Mouse (Mus musculus): Measurements from ENCODE around the gene Pole4. TPM values are rescaled to one million over a fixed set of nuclear protein-coding genes. Genes with fewer than 3 reads are reported as not detected.
"Not testable (repeated sequence)": the region's sequence is repeated elsewhere in the genome, so short reads cannot be mapped to it uniquely, and the experiment has no call there.

The Pole4 gene
- polyA plus RNA-seq, 1 experiment = 14.5 TPM

DNA sequence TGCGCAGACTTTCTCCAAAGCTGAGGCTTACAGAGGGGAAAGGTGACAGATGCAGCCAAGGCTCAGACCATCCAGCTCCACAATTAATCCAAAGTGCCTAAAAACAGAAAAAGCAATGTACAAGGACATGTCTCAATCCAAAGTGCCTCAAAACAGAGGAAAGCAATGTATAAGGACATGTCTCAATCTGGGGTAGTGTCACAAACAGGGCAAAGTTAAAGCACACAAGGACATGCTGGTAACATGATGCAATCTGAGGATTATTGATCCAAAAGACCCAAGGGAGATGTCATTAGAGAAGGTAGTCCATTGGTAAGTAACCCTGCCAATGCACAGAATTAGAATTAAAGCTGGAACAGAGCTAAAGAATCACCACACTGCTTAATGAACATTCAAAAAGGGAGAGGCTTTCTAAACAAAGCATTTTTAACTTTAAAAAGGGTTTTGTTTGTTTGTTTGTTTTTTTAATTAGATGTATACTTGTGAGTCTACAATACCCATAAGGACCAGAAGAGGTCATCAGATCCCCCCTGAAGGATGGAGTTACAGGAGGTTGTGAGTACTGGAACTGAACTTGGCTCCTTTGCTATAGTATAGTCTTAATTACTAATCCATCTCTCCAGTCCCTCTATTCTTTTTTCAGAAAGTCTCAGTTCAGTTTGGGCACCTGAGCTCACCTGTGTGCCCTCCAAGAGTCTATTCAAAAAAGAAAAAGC, 57.1 kb downstream of the Pole4 start:
- DNase-seq (ENCODE audit: low read depth, low spot score) = no peak

DNA sequence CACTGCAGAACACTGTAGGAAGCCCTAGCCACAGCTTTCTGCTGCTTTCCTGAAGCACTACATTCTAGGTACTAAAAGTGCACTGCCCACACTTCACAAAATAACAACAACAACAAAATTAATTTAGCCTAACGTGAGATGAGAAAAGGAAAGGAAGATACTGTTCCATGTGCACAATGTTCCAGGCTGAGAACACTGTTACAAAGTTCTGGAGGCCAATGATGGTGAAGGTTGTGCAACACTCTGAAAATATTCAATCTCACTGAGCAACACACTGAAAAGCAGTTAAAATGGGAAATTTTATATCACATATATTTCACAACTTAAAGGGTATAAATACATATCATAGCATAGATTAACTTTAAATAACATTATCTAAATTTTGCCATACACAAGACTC, 58.2 kb downstream of the Pole4 start:
- WGBS = 84% methylated on average over 1 of the region's 1 CpGs
- DNase-seq (ENCODE audit: low read depth, low spot score) = no peak

More for the DNA sequence above, 57.1 kb downstream of the Pole4 start:
- 100% methylated on average over 1 of the region's 1 CpGs for WGBS

DNA sequence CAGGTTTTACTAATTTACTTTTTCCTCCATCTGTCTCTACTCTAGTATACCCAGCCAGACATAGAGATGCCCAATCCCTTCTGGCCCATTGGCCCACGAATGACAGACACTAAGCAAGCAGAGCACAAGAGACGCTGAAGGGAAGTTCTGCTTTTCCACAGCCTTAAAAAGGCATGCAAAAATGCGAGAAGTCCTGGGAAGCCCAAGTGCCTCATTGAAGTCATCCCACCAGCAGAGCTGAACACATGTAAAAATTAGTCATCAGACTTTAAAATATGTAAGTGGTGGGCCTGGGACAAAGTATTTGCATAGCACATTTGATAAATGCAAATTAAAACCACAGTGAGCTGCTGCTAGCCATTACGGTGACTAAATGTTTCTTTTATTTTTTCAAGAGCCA, 65.1 kb downstream of the Pole4 start:
- WGBS = 83% methylated on average over 4 of the region's 4 CpGs
- DNase-seq (ENCODE audit: low read depth, low spot score) = no peak

DNA sequence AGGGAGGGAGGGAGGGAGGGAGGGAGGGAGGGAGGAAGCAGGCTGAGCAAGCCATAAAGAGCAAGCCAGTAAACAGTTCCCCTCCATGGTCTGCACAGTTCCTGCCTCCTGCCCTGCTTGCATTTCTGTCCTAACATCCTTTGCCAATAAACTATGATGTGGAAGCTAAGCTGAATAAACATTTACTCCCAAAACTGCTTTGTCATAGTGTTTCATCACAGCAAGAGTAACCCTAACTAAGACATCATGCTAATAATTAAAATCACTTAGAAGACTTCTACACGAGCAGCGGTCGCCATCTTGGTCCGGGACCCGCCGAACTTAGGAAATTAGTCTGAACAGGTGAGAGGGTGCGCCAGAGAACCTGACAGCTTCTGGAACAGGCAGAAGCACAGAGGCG, 79.8 kb downstream of the Pole4 start:
- not testable (repeated sequence) for DNase-seq (ENCODE audit: low read depth, low spot score)
- 95% methylated on average over 7 of the region's 8 CpGs for WGBS

DNA sequence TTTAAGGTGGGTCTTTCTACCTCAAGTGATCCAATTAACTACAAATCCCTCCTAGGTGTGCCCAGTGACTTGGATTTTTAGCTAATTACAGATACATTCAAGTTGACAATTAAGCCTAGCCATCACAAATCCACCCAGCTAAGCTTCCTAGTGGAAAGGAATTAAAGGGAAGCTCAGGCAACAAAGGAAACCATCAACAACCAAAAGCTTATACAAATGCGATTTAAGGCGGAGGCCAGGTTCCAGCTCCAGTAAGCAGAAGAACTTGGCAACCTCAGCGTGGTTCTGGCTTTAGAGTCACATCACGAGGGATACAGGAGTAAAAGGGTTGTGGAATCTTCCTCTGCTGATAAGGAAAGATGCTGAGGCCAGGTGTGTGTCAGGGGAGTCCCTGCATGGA, 92.0 kb downstream of the Pole4 start:
- no peak for DNase-seq (ENCODE audit: low read depth, low spot score)
- WGBS = 74% methylated on average over 4 of the region's 4 CpGs

DNA sequence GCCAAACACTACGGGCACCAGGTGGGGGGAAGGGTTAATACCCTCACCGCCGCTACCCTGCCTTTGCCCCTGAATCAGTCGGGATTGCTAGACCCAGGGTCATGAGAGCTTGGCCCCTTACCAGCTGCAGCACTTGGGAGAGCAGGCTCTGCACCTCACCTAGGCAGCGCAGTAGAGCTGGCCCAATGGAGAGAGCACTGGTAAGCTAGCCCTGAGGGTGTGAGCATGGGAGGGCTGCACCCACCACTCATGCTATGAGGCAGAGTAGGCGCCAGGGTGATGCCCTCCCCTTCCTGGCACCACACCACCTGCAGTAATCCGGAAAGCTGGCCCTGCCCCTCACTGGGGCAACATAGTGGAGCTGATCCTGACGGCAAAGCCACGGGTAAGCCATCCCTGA, 94.1 kb downstream of the Pole4 start:
- no peak for DNase-seq (ENCODE audit: low read depth, low spot score)
- 77% methylated on average over 9 of the region's 9 CpGs for WGBS

DNA sequence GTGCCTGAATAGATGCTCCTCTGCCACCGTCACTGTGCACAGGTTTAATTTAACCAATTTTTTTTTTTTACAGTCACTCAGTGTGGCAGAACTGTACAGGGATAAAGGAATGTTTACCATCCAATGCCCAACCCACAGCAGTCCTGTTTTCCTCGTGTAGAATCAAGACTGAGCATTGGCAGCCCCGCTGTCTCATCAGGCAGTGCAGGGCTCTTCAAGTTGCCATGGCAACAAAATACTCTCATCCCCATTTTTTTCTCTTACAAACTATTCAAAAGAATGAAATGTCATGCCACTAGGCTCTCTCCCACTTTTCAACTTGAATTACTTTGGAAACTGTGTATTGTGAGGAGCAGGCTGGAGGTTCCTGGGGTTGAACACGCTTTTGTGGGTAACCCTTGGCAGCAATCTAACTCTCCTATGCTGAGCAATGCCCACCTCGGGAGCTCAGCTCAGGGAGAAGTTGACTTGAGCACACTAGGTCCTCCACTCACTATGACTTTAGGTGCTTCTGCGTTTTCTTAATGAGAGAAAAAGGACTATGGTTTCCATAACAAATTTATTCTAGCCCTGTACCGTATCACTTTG, 95.7 kb downstream of the Pole4 start:
- DNase-seq (ENCODE audit: low read depth, low spot score) = no peak
- 74% methylated on average over 7 of the region's 7 CpGs for WGBS

DNA sequence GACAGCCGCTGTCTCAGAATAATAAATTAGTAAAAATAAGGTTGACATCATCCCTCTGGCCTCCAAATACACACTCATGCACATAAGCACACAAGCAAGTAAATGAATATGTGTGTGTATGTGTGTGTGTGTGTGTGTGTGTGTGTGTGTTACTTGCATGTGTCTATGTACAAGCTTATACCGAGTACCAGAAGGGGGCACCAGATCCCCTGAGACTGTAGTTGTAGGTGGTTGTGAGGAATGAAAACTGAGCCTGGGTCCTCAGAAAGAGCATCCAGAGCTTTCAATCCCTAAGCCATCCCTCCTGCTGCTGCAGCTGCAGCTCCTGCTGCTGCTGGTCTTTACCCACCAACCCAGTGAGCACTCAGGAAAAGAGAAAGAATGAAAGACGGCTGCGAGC, 96.4 kb downstream of the Pole4 start:
- 89% methylated on average over 4 of the region's 4 CpGs for WGBS
- DNase-seq (ENCODE audit: low read depth, low spot score) = no peak

DNA sequence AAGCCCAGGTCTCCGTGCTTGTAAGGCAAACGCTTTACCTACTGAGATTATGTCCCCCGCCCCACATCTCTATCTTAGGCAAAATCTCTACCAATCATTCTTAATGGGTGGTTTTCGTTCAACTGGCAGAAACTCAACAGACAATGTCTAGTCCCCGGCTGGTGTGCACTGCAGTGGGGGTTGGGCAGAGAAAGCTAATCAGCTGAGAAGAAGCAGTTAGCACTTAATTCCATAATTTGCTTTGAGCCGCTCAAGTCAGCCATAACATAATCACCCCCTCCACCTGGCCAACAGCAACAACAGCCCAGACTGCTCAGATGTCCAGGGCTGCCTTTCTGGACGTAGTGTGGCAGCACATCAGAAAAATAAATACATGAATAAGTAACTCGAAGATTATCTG, 100.4 kb downstream of the Pole4 start:
- no peak for DNase-seq (ENCODE audit: low read depth, low spot score)
- 66% methylated on average over 8 of the region's 8 CpGs for WGBS

DNA sequence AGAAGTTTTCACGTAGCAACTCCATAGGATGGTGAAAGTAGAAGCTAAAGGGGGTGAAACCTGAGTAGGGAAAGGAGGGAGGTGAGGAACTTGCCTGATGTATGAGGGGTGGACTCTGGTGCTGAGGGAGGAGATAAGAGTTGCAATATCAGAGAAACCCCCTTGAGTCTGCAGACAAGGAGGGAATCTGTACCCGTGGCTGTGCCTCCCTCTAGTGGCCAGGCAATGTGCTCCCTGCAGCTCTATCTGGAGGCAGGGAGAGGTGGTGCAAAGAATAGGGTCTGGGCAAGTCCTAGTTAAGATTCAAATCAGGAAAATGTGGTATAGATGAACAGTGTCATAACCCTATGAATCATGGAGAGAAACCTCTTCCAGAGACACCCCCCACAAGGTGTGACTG, 101.5 kb downstream of the Pole4 start:
- no peak for DNase-seq (ENCODE audit: low read depth, low spot score)
- 52% methylated on average over 2 of the region's 2 CpGs for WGBS

DNA sequence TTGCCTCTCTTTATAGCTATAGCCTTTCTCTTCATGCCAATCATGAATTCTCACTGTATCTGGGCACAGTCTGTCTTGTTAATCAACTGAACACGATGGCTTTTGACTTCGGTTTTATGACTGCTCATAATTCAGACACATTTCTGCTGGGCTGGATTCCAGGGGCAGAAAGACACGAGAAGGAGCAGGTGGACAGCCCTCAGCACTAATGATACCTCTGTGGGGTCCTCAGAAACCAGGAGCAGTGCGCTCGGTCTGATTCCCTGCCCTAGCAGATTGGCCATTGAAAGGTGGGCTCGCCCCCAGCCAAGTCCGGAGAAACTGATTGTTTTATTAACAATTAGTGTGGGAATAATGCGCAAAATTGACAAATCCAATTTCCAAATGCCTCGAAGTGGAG, 101.9 kb downstream of the Pole4 start:
- no peak for DNase-seq (ENCODE audit: low read depth, low spot score)
- 68% methylated on average over 9 of the region's 9 CpGs for WGBS

DNA sequence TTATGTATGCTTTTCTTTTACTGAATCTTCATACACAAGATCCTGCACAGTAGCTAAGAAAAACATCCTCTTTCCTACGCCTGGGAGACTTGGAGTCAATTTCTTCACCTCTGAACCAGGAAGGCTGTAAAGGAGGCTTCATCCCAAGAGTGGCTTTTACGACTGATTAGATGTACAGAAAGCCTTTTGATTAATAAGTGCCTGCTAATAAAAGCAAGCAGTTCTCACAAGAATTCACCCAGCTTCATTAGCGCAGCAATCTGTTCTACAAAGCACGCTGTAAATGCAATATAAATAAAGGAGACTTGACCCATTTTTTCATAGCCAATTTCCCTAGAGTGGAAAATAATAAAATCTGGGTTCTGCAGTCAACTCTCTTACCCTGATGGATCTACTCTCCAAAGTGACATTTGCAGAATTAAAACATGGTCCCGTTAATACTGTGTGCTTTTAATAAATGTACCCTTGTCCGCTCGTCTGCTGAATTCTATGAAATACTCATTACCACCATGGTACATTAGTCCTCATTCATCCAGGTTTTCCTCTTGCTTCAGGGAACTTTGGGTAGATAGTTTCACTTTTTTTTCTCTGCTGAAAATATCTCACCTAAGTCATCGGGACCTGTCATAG, 109.6 kb downstream of the Pole4 start:
- DNase-seq (ENCODE audit: low read depth, low spot score) = no peak
- WGBS = 68% methylated on average over 8 of the region's 8 CpGs

DNA sequence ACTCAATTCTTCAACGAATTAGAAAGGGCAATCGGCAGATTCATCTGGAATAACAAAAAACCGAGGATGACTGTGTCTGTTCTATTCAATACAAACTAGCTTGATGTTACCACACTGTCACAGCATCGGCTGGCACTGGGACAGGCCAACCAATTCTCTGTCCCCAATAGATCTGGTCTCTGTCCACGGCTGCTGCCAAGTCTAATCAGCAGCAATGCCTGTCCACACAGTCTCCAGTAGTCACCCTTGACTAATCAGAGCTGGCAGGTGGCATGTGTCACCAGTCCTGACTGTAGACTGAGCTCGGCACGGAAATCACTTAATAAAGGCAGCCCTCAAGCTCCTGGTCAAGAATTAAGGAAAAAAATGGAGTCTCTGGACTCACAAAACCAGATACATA, 115.8 kb downstream of the Pole4 start:
- no peak for DNase-seq (ENCODE audit: low read depth, low spot score)
- WGBS = 88% methylated on average over 7 of the region's 7 CpGs

DNA sequence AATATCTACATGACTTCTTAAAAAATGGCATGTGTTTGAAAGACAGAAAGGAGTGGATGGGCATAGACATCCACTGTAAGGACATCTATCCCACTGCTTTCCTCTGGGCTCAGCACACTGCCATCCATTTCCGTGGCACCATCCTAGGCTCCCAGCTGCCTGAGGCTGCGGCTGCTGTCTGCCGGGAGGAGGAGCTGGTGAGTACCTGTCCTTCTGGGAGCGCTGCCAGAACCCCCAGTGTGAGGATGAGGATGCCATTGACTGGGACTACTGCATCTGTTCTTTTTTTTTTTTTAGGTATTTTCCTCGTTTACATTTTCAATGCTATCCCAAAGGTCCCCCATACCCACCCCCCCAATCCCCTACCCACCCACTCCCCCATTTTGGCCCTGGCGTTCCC, 119.8 kb downstream of the Pole4 start:
- DNase-seq (ENCODE audit: low read depth, low spot score) = no peak
- WGBS = 65% methylated on average over 6 of the region's 6 CpGs

DNA sequence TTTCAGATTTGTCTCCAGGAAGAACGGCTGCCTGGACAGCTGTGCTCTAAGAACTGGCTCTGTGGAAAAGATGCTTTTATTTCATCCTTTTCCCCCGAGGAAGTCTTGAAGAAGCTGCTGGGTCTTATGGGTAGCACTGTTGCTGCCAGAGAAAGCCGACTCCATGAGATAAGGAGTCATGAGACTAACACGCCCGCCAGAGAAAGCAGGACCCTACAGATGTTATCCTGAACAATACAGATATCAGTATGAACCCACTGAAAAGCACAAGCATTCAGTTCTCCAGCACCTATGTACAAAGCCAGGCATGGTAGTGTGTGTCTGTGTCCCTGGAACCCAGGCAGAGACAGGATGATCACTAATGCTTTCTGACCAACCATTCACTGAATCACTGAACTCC, 129.7 kb downstream of the Pole4 start:
- 73% methylated on average over 5 of the region's 5 CpGs for WGBS
- DNase-seq (ENCODE audit: low read depth, low spot score) = no peak

Other genes starting within 250 kb of the Pole4 start
- 14.1 and 32.4 TPM in 2 replicates for gene Hk2, start 69.1 kb upstream of the Pole4 start, polyA plus RNA-seq (2012; rRNA removed)
- 0.43 and 0.51 TPM in 2 replicates for gene Sema4f, start 234.4 kb upstream of the Pole4 start, polyA plus RNA-seq (2012; rRNA removed)
- 0.34 and 0.46 TPM in 2 replicates for gene M1ap, start 241.5 kb upstream of the Pole4 start, polyA plus RNA-seq (2012; rRNA removed)